Mouse (Mus musculus) C2C12 (cell line): ENCODE results near the gene Ntf3.

Experiments
- CEBPB ChIP-seq: IDR thresholded peaks from one replicate; pipeline ENCODE4 v1.6.1; 2011; ENCODE audit warnings: low read depth, mild to moderate bottlenecking, control low read depth, moderate library complexity
- CTCF ChIP-seq: IDR thresholded peaks from one replicate; pipeline ENCODE4 v1.5.1; 2011; ENCODE audit not compliant: control insufficient read depth, insufficient read depth, insufficient read length
- MAX ChIP-seq: IDR thresholded peaks from one replicate; pipeline ENCODE4 v1.6.1; 2011; ENCODE audit warnings: mild to moderate bottlenecking, control low read depth
- MYOG ChIP-seq: IDR thresholded peaks from one replicate; pipeline ENCODE4 v1.6.1; 2011; ENCODE audit not compliant: control insufficient read depth, insufficient read length; ENCODE audit errors: extremely low read depth
- USF1 ChIP-seq: IDR thresholded peaks from one replicate; pipeline ENCODE4 v1.6.1; 2011; ENCODE audit warnings: low read depth, mild to moderate bottlenecking, control low read depth, moderate library complexity

DNA sequence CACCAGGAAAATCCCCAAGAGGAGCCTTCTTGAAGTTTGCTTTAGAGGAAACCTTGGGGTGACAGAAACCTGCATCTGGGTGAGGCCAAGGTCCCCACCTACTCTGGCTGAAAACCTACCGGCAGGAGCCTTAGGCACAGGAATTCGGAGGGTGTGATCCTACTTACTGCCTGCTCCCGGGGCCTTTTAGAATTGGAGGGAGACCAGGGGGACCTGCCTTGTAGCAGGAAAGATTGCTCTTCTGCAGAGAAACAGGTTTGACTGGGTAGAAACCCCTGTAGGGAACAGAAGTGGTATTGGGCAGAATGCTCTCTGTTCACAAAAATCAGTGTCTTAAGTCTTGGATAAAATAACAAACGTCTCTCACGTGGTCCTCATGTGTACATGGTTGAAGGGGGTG, 74.7 kb downstream of the Ntf3 start:
- TF ChIP-seq CTCF = no peak
- TF ChIP-seq CEBPB = no peak
- no peak for TF ChIP-seq MAX
- no peak for TF ChIP-seq MYOG
- TF ChIP-seq USF1 = no peak
